Mouse (Mus musculus): Measurements from ENCODE around the gene Emd.

Gene Emd

DNA sequence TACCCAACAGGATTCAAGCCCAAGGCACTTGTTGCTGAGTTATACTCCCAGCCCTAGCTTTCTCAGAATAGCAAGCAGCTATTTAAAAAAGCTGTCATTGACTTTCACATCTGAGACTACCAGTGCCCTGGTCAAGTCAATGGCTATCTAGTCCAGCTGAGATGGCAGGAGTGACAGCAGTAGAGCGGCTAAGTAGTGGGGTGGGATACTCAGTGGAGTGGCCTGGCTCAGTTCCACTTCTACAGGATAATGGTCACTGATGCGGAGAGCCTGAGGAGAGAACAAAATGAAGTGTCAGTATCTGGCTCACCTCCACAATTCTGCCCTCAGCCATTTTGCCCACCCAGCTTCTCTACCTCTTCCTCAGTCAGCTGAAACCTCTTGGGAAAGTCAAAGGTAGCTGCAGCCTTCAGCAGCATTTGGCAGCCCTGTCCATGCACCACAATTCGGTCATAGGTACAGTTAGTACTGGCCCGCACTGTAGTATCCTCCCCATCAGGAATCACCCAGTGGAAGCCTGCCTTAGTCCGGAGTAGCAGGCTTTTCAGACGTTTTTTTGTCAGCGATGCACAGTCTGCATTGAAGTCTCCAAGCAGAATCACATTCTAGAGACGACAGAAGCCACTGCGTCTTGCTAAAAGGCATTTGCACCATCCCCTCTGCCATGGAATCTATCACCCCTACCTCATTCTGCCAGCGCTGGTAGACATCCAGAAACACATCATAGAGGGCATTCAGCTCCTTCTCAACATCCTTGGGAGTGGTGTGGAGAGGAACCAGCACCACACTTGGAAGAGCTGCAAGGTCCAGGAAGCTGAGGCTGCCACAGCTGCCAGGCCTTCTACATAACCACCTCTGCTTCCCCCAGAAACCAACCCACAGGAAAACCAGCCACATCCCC is 19.2 kb downstream of the Emd start:
- DNase-seq (ENCODE audit: low read depth, low spot score), result peak; percentile 48

- peak; percentile 72 for DNase-seq (ENCODE audit: low read depth, low spot score)
These were observed 23.4 kb downstream of the Emd start for GRCm38 (mm10) chrX:74277916-74278315.

DNA sequence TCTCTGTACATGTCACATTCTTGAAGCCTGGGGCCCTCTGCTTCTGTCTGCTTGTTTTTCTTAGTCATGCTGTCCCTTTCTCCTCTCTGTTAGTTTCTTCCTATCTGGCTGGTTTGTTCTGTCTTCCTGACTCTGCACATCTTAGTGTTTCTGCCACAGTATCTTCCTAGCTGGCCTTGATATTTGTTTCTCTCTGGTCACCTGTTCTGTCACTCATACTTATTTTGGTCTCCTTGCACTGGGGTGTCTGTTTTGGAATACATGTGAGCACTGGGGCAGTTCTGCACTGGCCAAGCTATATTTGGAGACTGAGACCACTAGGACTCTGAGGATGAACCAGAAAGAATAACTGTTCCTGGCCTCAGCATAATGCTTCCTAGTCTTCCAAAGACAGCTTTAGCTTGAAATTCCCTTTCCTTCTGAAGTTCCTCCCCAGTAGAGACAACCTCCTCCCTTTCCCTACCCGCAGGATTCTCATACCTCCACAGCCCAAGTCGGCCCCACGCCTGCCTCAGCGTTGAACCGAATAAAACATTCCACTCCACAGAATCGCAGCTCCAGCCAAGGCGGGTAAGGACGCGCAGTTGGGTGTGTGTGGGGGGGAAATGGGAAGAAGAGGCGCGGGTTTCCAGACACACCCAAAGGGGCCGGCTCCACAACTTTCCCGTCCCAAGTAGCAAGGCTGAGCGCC is 26.7 kb downstream of the Emd start:
- peak; percentile 15 for DNase-seq (ENCODE audit: low read depth, low spot score)

DNA sequence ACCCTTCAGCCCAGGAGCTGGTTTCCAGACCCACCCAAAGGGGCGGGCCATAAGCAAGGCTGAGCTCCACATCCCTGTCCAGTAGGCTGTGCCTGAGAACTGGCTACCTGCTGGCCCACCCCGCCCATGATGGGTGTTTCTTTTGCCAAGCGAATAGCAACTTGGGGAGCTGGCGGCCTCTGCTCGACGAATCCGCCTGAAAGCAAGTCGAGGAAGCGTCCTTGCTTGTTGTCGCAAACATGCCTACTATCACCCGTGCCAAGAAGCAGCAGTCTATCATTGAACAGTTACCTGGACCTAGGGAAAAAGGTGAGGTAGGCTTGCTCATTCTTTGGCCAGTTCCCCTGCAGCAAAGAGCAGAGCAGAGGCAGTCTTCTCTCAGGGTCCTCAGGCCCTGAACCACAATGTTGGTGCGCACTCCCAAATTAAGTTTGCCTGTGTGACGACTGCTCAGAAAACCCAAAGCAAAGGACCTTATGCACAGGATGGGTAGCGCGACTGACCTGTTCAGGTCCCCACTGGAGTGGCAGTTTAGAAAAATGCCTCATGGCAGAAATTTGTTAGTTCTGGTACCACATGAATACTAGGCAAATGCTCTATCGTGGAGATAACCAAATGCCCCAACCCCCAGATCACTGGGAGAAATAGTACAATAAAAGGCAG is 27.4 kb downstream of the Emd start, which contains the start of the genes Taz and Dnase1l1:
Gene Taz (plus strand): TSS at position 181 of the 663 bp plus-strand sequence.
Gene Dnase1l1 (minus strand): TSS at position 606 of the 663 bp plus-strand sequence.
- DNase-seq (ENCODE audit: low read depth, low spot score), result peak; percentile 94

DNA sequence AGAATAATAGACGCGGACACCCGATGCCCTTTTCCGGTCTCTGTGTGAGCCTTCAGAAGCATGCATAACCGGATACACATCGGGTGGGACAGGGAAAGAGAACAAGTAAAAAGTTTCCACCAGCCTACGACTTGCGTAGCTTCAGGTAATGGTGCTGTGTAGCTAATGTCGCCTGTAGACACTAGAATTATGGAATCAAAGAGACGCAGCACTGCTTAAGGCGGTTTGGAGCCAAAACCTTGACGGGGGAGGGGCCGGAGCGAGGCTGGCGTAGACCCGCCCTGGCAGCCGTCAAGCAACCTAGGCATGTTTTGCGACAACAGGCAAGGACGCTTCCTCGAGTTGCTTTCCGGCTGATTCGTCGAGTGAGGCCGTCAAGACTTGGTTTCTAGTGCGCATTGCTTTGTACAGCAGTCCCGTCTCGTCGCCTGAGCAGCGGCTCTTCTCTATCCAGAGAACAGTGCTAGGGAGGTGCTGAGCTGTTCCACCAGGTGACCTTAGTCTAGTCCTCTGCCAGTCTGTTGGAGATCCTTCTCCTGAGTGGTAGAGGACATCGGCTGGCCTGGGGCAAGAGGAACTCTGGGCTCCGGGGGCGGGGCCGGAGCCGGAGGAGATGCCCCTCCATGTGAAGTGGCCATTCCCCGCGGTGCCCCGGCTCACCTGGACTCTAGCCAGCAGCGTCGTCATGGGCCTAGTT is 28.1 kb downstream of the Emd start:
- DNase-seq (ENCODE audit: low read depth, low spot score), result peak; percentile 92

DNA sequence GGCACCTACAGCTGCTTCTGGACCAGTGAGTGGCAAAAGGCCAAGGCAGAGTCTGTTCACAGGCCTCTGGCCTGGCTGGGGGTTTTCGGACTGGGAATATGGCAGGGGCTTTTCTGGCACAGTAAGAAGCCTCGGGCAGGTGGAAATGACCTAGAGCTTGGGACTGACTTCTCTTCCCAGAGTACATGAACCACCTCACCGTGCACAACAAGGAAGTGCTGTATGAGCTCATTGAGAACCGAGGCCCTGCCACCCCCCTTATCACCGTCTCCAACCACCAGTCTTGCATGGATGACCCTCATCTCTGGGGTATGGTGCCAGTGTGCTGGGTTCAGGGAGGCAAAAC is 28.6 kb downstream of the Emd start:
- DNase-seq (ENCODE audit: low read depth, low spot score), result no peak

GRCm38 (mm10) chrX:74293431-74293830 is 38.9 kb downstream of the Emd start:
- DNase-seq (ENCODE audit: low read depth, low spot score), result no peak

DNA sequence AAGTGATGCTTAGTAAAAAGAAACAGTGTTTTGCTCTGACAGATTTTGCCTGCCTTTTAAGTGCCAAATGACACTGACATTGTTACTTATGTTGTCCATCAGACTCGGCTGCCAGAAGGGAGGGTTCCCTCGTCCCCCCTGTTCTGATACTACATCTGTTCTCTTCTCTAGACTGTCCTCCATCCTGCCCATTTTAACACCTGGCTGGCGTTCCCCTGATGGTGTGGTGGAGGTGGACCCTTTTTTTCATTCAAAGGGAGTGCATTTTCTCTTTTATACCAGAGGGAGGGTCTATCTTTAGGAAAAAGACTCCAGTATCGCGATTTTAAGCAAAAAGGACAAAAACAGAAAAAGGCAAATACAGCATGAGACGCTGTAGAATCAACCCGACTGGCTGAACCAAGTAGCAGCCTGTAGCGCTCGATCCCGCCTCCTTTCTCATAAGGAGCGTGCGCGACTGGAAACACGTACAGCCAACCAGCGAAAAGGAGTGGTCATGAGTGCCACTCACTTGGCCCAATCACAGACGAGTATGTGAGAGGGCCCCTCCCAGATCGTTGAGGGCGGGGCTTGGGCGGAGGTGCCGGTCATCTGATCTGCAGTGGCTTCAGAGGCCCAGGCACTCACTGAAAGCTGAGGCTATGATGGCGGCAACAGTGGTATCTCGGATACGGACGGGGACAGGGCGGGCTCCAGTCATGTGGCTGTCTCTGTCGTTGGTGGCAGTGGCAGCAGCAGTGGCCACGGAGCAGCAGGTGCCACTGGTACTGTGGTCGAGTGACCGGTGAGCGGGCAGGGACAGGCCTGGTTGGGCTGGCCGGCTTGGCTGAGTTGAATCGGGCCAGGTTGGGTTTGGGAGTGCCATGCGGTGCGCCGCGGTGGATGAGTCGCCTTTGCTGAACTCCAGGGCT is 42.3 kb downstream of the Emd start, which contains the start of gene Atp6ap1:
Gene Atp6ap1 (plus strand): TSS at position 560 of the 911 bp plus-strand sequence.
- peak; percentile 97 for DNase-seq (ENCODE audit: low read depth, low spot score)

- no peak for DNase-seq (ENCODE audit: low read depth, low spot score)
These were observed 43.9 kb downstream of the Emd start for GRCm38 (mm10) chrX:74298348-74298747.

DNA sequence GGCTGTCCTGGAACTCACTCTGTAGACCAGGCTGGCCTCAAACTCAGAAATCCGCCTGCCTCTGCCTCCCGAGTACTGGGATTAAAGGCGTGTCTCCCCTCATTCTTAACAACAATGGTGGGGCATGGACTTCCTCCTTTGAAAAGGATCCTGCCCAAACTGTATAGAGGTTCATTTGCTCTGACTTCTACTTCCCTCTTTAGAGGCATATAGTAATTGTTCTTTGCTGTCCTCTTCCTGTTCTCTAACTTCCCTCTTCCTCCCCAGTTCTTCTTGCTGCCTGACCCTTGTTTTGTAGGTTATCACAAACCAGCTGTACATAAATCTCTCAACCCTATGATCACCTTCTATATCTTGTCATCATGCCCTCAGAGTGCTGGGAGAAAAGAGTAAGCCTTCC is 45.2 kb downstream of the Emd start:
- no peak for DNase-seq (ENCODE audit: low read depth, low spot score)

GRCm38 (mm10) chrX:74304867-74305700 is 50.6 kb downstream of the Emd start, which contains the start of gene Gdi1:
Gdi1 (plus strand) TSS chrX:74304998.
- DNase-seq (ENCODE audit: low read depth, low spot score), result peak; percentile 74

All from 3T3-L1 (cell line).